In the genomic region with DNA sequence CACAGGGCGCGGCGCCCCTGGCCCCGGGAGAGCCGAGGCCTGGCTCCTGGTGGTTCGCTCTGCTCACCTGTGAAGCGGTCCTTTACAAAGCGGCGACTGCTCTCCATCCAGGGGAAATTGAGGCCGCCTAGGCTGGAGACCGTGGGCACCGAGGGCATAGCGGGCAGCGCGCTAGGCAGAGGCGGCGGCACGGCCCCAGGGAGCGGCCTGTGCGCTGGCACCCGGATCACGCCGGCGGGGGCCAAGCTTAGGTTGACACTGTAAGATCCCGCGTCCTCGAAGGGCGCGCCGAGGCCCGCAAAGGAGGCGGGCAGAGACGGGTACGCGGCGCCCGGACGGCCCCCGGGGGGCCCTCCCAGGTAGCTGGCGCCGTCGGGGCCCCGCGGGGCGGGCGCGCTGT, we compare ENCODE assay signal across 8 mouse cellular contexts. TPM values are rescaled to one million over a fixed set of nuclear protein-coding genes. Genes with fewer than 3 reads are reported as not detected.
DNase-seq lines count a peak whose midpoint lies in the region; ATAC-seq and TF ChIP-seq lines count a peak whose summit lies in the region.

No protein-coding gene starts in this region.

- H3K27me3 ChIP-seq in heart, embryonic 10.5 days (ENCODE audit: insufficient read depth, poor library complexity, severe bottlenecking): peaks cover 100% of the 10 kb centered on the region
- peaks cover 71% of the 10 kb centered on the region for H3K27me3 ChIP-seq in forebrain, postnatal 0 days (ENCODE audit: insufficient read depth, low read length)
- peaks cover 97% of the 10 kb centered on the region for H3K27me3 ChIP-seq in liver, embryonic 16.5 days (ENCODE audit: control insufficient read depth, insufficient read depth, low read depth, low read length)

- no peaks in the 10 kb centered on the region for H3K9me3 ChIP-seq in heart, embryonic 10.5 days
- no peaks in the 10 kb centered on the region for H3K9me3 ChIP-seq in forebrain, postnatal 0 days (ENCODE audit: low read length)
- no peaks in the 10 kb centered on the region for H3K9me3 ChIP-seq in liver, embryonic 16.5 days (replicated peaks; ENCODE audit: control insufficient read depth, low read length)

- no peak overlapping the region for H3K9ac ChIP-seq in forebrain, postnatal 0 days
- no peak overlapping the region for H3K9ac ChIP-seq in liver, embryonic 16.5 days (ENCODE audit: low read depth, low read length)

- TF ChIP-seq CTCF in forebrain, postnatal 0 days (IDR thresholded peaks at IDR 0.05; ENCODE audit: low read depth): no peak

- H3K36me3 ChIP-seq in heart, embryonic 10.5 days: no peaks in the 10 kb centered on the region
- no peaks in the 10 kb centered on the region for H3K36me3 ChIP-seq in forebrain, postnatal 0 days (ENCODE audit: insufficient read depth)
- no peaks in the 10 kb centered on the region for H3K36me3 ChIP-seq in liver, embryonic 16.5 days (ENCODE audit: control insufficient read depth, insufficient read depth)

- no peak overlapping the region for H3K27ac ChIP-seq in heart, embryonic 10.5 days
- no peak overlapping the region for H3K27ac ChIP-seq in forebrain, postnatal 0 days (ENCODE audit: low read depth, low read length)
- H3K27ac ChIP-seq in liver, embryonic 16.5 days (ENCODE audit: low read length): no peak overlapping the region

- peak overlapping the region; percentile 28 for H3K4me2 ChIP-seq in forebrain, postnatal 0 days (ENCODE audit: low read depth)
- 0 out of 2 replicates have a peak overlapping the region, but pooled peaks have one; percentile 9 for H3K4me2 ChIP-seq in liver, embryonic 16.5 days (ENCODE audit: low read depth, low read length)

- ATAC-seq in forebrain, postnatal 0 days: peak; percentile 9
- ATAC-seq in liver, embryonic 16.5 days (ENCODE audit: low read depth): no peak

- WGBS in heart, embryonic 10.5 days: 1% methylated on average over 47 of the region's 47 CpGs
- WGBS in forebrain, postnatal 0 days: under 1% methylated on average over 47 of the region's 47 CpGs
- 1% methylated on average over 41 of the region's 47 CpGs for WGBS in liver, embryonic 16.5 days (ENCODE audit: insufficient replicate concordance)

- peaks cover 25% of the 10 kb centered on the region for H3K4me1 ChIP-seq in heart, embryonic 10.5 days
- no peaks in the 10 kb centered on the region; the same call in 1 of the 2 replicates for H3K4me1 ChIP-seq in forebrain, postnatal 0 days (ENCODE audit: insufficient read depth)
- peaks cover 2% of the 10 kb centered on the region for H3K4me1 ChIP-seq in liver, embryonic 16.5 days (ENCODE audit: control insufficient read depth, low read depth, low read length)

- H3K4me3 ChIP-seq in heart, embryonic 10.5 days: peak overlapping the region; percentile 50
- 0 out of 2 replicates have a peak overlapping the region, but pooled peaks have one; percentile 9 for H3K4me3 ChIP-seq in forebrain, postnatal 0 days (ENCODE audit: low read depth, low read length)
- H3K4me3 ChIP-seq in liver, embryonic 16.5 days (ENCODE audit: low read depth, low read length): peak overlapping the region; percentile 1; the same call in 1 of the 2 replicates

- DNase-seq in heart, embryonic 10.5 days (ENCODE audit: low spot score): no peak
- DNase-seq in heart, adult 11 months: no peak
- DNase-seq in ZHBTc4 (ENCODE audit: low read depth, low spot score): peak; percentile 48
- DNase-seq in forebrain, postnatal 0 days: no peak
- no peak for DNase-seq in testis, postnatal 10 days (ENCODE audit: low spot score)
- no peak for DNase-seq in gastrocnemius, postnatal 4 days (ENCODE audit: low spot score in 2 of 2)
- DNase-seq in yolk sac, embryonic 10.5 days (ENCODE audit: low spot score): no peak

RNA-seq across cellular contexts. Expression of a gene that starts 0.4 kb away (rescaled TPM):
- polyA plus RNA-seq in heart, embryonic 10.5 days (2016; fragmentation: Nextera tagmentation; extraction: Ambion mirVana): 0.28 TPM in 1 of 2 replicates, not detected in the other
- not detected in 2 replicates for total RNA-seq in forebrain, postnatal 0 days (2014; rRNA removed)
- not detected in 2 replicates for polyA plus RNA-seq in forebrain, postnatal 0 days (2015; fragmentation: Nextera tagmentation; extraction: Ambion mirVana)
- not detected in 2 replicates for polyA plus RNA-seq in liver, embryonic 16.5 days (2015; fragmentation: Nextera tagmentation; extraction: Ambion mirVana)
- total RNA-seq in gastrocnemius, postnatal 4 days (2021): not detected

RNA-seq across cellular contexts. Expression of a gene that starts 40.0 kb away (rescaled TPM):
- polyA plus RNA-seq in heart, embryonic 10.5 days (2016; fragmentation: Nextera tagmentation; extraction: Ambion mirVana): 705 and 1,033 TPM in 2 replicates
- total RNA-seq in forebrain, postnatal 0 days (2014; rRNA removed): 452 and 473 TPM in 2 replicates
- 400 and 441 TPM in 2 replicates for polyA plus RNA-seq in forebrain, postnatal 0 days (2015; fragmentation: Nextera tagmentation; extraction: Ambion mirVana)
- polyA plus RNA-seq in liver, embryonic 16.5 days (2015; fragmentation: Nextera tagmentation; extraction: Ambion mirVana): 289 and 351 TPM in 2 replicates
- 100 to 1,000 TPM; 331 to 334 TPM for total RNA-seq in gastrocnemius, postnatal 4 days (2021)

RNA-seq across cellular contexts. Expression of a gene that starts 55.8 kb away (rescaled TPM):
- polyA plus RNA-seq in heart, embryonic 10.5 days (2016; fragmentation: Nextera tagmentation; extraction: Ambion mirVana): 1.1 and 2.6 TPM in 2 replicates
- total RNA-seq in forebrain, postnatal 0 days (2014; rRNA removed): 5.9 and 8.1 TPM in 2 replicates
- 3.9 and 5.2 TPM in 2 replicates for polyA plus RNA-seq in forebrain, postnatal 0 days (2015; fragmentation: Nextera tagmentation; extraction: Ambion mirVana)
- 0.15 TPM in 2 replicates for polyA plus RNA-seq in liver, embryonic 16.5 days (2015; fragmentation: Nextera tagmentation; extraction: Ambion mirVana)
- 10 to 100 TPM; 19.9 to 21.2 TPM for total RNA-seq in gastrocnemius, postnatal 4 days (2021)
